Mouse (Mus musculus): ENCODE data around the gene Mfsd4b3.

GRCm38 (mm10) chr10:39961906-39962305 lies 2.0 kb upstream of the Mfsd4b3 start:
- TF ChIP-seq CTCF (IDR thresholded peaks at IDR 0.05; ENCODE audit: low read depth, low read length) (no peak), POLR2A (IDR thresholded peaks at IDR 0.05; ENCODE audit: extremely low read depth, insufficient read depth, low read length) (no peak)

Data from liver, adult 2 months (tissue).